Mouse (Mus musculus): ENCODE measurements around the gene C87436.

DNA sequence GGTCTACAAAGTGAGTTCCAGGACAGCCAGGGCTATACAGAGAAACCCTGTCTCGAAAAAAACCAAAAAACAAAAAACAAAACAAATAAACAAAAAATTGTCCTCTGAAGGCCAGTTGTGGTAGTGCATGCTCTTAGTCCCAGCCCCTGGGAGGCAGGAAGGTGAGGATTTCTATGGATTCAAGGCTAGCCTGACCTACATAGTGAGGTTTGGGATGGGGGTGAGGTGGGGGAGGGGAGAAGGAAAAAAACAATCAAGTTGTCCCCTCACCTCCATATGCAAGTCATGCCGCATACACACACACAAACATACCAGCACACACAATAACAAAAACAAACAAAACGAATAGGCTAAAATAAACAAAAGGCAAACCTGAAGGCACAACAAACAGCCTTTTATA lies 70.6 kb downstream of the C87436 start:
- TF ChIP-seq GATA1 (IDR thresholded peaks at IDR 0.05; ENCODE audit: borderline replicate concordance, low read length) (no peak), FLI1 (IDR thresholded peaks at IDR 0.05; ENCODE audit: low read length) (no peak)

Measured in megakaryocyte, embryonic 14.5 days (primary cell).